Mouse (Mus musculus): Measurements from ENCODE around the gene Gm28308. TPM values are rescaled to one million over a fixed set of nuclear protein-coding genes. Genes with fewer than 3 reads are reported as not detected.

Gene Gm28308
- polyA plus RNA-seq, 1 experiment from 2014 or later = not detected

DNA sequence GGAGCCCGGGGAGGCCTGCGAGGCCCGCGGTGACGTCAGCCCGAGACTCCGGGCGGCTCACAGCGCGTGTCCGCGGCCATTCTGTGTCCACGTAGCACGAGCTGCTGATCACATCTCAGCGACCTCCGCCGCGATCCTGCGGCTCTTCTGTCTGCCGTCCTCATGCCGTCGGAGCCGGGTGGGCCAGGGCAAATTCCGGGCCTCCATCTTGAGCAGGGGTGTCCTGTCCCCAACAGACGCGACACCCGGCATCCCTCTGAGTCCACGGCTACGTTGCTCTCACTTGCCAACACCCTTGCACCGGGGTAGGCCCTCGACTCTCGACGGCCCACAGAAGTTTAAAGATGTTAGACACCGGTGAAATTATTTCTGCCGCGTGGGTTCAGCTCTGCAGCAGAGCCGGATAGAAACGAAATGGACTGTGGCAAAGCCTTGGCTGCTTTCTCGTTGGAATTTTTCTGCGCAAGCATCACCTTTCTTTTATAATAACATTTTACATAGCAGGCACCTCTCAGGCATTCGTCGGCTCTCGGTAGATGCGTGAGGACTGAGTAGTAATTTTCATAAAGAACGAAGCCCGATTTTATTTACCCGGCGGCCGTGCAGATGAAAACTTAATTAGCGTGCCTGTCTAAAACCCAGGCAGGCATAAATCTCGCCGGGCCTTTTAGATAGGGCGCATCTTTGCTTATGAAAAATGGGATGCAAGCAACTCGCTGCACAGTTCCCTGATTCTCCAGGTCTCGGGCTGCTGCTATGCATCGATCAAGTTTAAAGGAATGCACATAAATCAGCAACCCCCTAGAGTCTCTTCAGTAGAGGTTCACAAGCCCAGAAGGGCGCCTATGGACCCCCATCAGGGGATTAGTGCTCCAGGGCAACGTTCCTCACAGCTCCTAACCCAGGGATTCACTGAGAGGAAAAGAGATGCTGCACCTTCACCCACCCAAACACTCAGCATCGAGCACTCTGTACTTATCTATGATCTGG is 40.7 kb upstream of the Gm28308 start:
- Histone ChIP-seq H3K9ac (ENCODE audit: low read length) (0 out of 2 replicates have a peak overlapping the region, but pooled peaks have one; percentile 30), H3K9me3 (ENCODE audit: control insufficient read depth, low read length) (no peaks in the 10 kb centered on the region), H3K27ac (ENCODE audit: low read depth) (no peak overlapping the region), H3K4me2 (ENCODE audit: low read length) (peak overlapping the region; percentile 32), H3K4me1 (replicated peaks; ENCODE audit: control insufficient read depth, insufficient read depth, low read length) (0 out of 2 replicates have a peak, but pooled peaks cover 4% of the 10 kb centered on the region), H3K4me3 (ENCODE audit: low read depth, low read length) (peak overlapping the region; percentile 16; the same call in 1 of the 2 replicates), H3K27me3 (replicated peaks; ENCODE audit: control insufficient read depth, insufficient read depth, low read length) (peaks cover 97% of the 10 kb centered on the region), H3K36me3 (ENCODE audit: control insufficient read depth, insufficient read depth, low read length) (no peaks in the 10 kb centered on the region)
- DNase-seq (ENCODE audit: low spot score) (peak; percentile 84), ATAC-seq (replicated peaks; ENCODE audit: low FRiP score, low TSS enrichment, low read depth) (no peak)
- 2% methylated on average over 59 of the region's 59 CpGs for WGBS

DNA sequence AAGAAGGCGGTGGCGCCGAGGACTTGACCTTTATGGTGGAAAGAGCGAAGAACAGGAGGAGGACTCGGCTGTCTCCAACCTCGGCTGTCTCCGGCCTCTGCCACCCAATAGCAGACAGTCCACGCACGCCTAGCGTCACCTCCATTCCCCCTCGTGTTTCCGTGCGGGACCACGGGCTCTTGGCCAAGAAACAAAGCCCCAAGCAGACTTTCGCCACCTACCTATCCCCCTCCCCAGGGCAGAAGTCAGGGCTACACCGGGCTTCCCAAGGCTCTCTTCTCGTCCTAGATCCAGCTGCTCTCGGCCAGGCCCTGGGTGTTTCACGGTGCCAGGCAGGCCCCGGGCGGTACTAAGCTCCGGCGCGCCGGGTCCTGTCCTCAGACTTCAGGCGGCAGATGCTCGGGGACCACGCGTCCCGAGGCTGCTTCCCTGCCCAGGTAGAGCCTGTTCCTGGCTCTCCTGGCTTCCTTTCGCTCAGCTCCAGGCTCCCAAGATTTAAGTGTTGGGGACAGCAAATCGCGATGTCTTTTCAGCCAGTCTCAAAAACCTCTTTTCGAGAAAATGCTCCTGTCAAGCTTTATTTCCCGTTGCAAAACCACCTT is 39.7 kb upstream of the Gm28308 start:
- DNase-seq (ENCODE audit: low spot score) = peak; percentile 77

DNA sequence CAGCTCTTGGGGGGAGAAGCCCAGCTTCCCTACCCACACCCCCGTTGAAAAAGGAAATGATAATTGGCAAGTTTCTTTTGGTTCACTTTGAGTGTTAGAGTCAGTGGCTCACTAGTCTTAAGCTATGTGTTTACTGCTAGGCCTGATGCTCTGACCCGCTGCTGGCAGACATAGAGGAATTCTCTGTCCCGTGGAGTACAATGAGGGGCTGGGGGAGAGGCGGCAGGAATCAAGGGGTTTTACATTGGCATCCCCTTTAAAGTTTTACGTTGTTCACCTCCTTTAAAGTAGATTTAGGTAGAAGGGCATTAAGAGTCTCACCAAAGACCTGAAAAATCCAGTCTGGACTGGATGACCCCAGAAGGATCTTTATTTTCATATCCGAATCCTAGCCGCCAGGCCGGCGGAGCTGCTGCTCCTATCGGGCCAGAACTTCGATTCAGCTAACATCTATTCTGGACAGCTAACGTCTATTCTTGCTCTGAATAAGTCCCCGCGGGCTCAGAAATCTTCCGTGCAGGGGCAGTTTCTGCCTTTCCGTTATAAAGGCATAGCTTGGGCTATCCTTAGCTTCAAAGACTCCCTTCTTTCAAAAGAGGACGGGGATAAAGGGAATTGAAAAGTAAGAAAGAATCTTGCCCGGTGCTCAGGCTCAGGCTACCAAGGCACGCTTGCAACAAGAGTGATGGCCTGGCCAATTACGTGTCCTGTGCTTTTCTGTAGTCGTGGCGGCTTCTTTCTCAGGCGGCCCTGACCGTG is 39.1 kb upstream of the Gm28308 start:
- Histone ChIP-seq H3K9ac (ENCODE audit: low read length) (no peak overlapping the region), H3K4me2 (ENCODE audit: low read length) (peak overlapping the region; percentile 32; the same call in 1 of the 2 replicates), H3K27me3 (replicated peaks; ENCODE audit: control insufficient read depth, insufficient read depth, low read length) (peaks cover 97% of the 10 kb centered on the region), H3K36me3 (ENCODE audit: control insufficient read depth, insufficient read depth, low read length) (no peaks in the 10 kb centered on the region), H3K27ac (ENCODE audit: low read depth) (no peak overlapping the region), H3K4me1 (replicated peaks; ENCODE audit: control insufficient read depth, insufficient read depth, low read length) (0 out of 2 replicates have a peak, but pooled peaks cover 4% of the 10 kb centered on the region), H3K4me3 (ENCODE audit: low read depth, low read length) (0 out of 2 replicates have a peak overlapping the region, but pooled peaks have one; percentile 16), H3K9me3 (ENCODE audit: control insufficient read depth, low read length) (no peaks in the 10 kb centered on the region)
- DNase-seq (ENCODE audit: low spot score) = no peak
- 3% methylated on average over 24 of the region's 24 CpGs for WGBS
- ATAC-seq (replicated peaks; ENCODE audit: low FRiP score, low TSS enrichment, low read depth) = no peak

More for the DNA sequence above, 39.7 kb upstream of the Gm28308 start:
- Histone ChIP-seq H3K4me3 (ENCODE audit: low read depth, low read length) (peak overlapping the region; percentile 16), H3K4me2 (ENCODE audit: low read length) (peak overlapping the region; percentile 32), H3K9me3 (ENCODE audit: control insufficient read depth, low read length) (no peaks in the 10 kb centered on the region), H3K9ac (ENCODE audit: low read length) (peak overlapping the region; percentile 30; the same call in 1 of the 2 replicates), H3K36me3 (ENCODE audit: control insufficient read depth, insufficient read depth, low read length) (no peaks in the 10 kb centered on the region), H3K27me3 (replicated peaks; ENCODE audit: control insufficient read depth, insufficient read depth, low read length) (peaks cover 97% of the 10 kb centered on the region), H3K4me1 (replicated peaks; ENCODE audit: control insufficient read depth, insufficient read depth, low read length) (0 out of 2 replicates have a peak, but pooled peaks cover 4% of the 10 kb centered on the region), H3K27ac (ENCODE audit: low read depth) (no peak overlapping the region)
- under 1% methylated on average over 35 of the region's 35 CpGs for WGBS
- ATAC-seq (replicated peaks; ENCODE audit: low FRiP score, low TSS enrichment, low read depth) = no peak

DNA sequence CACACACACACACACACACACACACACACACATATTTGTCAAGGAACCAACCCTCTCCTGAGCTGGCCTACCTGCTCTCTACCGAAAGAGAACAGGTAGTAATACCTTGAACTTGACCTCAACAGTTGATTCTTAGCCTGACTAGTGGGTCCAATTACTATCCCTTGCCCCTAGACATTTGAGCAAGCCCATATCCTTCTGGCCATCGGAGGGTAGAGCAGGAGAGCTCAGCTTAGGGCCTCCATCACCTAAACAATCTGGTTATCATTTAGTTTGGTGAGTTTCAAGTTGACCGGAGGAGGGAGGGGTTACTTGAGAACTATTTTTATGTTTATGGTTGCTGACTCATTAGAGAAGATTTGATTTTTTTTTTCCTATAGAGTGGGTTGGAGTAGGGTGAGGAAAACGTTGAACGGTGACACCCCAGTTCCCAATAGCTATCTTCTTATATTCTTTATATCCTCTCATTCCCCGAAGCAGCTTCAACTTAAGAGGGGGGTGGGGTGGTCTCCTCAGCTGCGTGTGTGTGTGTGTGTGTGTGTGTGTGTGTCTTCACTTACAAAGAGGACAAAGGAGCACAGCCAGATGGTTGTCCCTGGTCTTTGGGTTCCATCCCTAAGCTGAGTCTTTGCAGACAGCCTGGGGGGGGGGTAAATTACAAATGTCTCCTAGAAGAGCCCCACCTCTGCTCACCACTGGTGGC is 38.2 kb upstream of the Gm28308 start:
- DNase-seq (ENCODE audit: low spot score) (no peak), ATAC-seq (replicated peaks; ENCODE audit: low FRiP score, low TSS enrichment, low read depth) (no peak)
- Histone ChIP-seq H3K4me1 (replicated peaks; ENCODE audit: control insufficient read depth, insufficient read depth, low read length) (0 out of 2 replicates have a peak, but pooled peaks cover 4% of the 10 kb centered on the region), H3K4me3 (ENCODE audit: low read depth, low read length) (no peak overlapping the region), H3K27me3 (replicated peaks; ENCODE audit: control insufficient read depth, insufficient read depth, low read length) (peaks cover 97% of the 10 kb centered on the region), H3K4me2 (ENCODE audit: low read length) (no peak overlapping the region), H3K36me3 (ENCODE audit: control insufficient read depth, insufficient read depth, low read length) (no peaks in the 10 kb centered on the region), H3K9ac (ENCODE audit: low read length) (no peak overlapping the region), H3K9me3 (ENCODE audit: control insufficient read depth, low read length) (no peaks in the 10 kb centered on the region), H3K27ac (ENCODE audit: low read depth) (no peak overlapping the region)
- WGBS = 14% methylated on average over 7 of the region's 7 CpGs

DNA sequence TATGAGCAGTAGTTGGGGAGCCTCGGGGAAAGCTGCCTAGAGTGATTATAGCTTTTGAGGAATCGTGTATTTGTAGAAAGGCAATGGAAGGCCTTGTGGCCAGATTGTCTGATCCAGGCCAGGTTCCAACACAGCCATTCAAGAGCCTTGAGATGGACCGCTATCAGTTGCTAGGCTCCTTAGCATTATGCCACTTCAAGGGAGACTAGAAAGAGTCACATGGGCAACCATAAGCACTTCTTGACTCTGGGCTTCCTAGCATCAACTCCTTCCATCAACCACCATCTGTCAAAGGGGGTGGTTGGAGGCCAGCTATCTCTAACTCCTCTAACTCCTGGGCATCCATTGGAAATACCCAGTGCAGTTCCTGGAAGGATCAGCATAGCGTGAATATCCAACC is 36.7 kb upstream of the Gm28308 start:
- Histone ChIP-seq H3K4me1 (replicated peaks; ENCODE audit: control insufficient read depth, insufficient read depth, low read length) (0 out of 2 replicates have a peak, but pooled peaks cover 4% of the 10 kb centered on the region), H3K4me3 (ENCODE audit: low read depth, low read length) (no peak overlapping the region; the same call in 1 of the 2 replicates), H3K27me3 (replicated peaks; ENCODE audit: control insufficient read depth, insufficient read depth, low read length) (peaks cover 97% of the 10 kb centered on the region), H3K9ac (ENCODE audit: low read length) (no peak overlapping the region), H3K4me2 (ENCODE audit: low read length) (peak overlapping the region; percentile 27), H3K9me3 (ENCODE audit: control insufficient read depth, low read length) (no peaks in the 10 kb centered on the region), H3K36me3 (ENCODE audit: control insufficient read depth, insufficient read depth, low read length) (no peaks in the 10 kb centered on the region), H3K27ac (ENCODE audit: low read depth) (no peak overlapping the region)
- no peak for ATAC-seq (replicated peaks; ENCODE audit: low FRiP score, low TSS enrichment, low read depth)
- 4% methylated on average over 4 of the region's 4 CpGs for WGBS
- no peak for DNase-seq (ENCODE audit: low spot score)

DNA sequence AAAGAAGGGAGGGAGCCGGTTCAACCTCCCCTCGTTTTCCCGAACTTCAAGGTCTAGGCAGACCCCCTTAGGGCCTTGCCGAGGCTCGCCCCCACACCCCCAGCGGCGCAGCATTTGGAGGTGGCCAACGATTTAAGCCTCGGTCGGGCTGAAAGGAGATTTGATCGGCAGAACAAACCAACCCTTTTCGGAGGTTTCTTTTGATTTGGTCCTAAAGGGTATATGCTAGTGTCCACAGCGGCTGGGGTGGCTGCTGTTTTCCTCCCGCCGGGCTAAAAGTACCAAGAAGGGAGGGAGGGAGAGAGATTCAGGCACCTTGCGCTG is 36.2 kb upstream of the Gm28308 start:
- Histone ChIP-seq H3K4me3 (ENCODE audit: low read depth, low read length) (peak overlapping the region; percentile 20; the same call in 1 of the 2 replicates), H3K27me3 (replicated peaks; ENCODE audit: control insufficient read depth, insufficient read depth, low read length) (peaks cover 97% of the 10 kb centered on the region), H3K27ac (ENCODE audit: low read depth) (no peak overlapping the region; the same call in 1 of the 2 replicates), H3K36me3 (ENCODE audit: control insufficient read depth, insufficient read depth, low read length) (no peaks in the 10 kb centered on the region), H3K9ac (ENCODE audit: low read length) (no peak overlapping the region), H3K4me1 (replicated peaks; ENCODE audit: control insufficient read depth, insufficient read depth, low read length) (0 out of 2 replicates have a peak, but pooled peaks cover 4% of the 10 kb centered on the region), H3K4me2 (ENCODE audit: low read length) (peak overlapping the region; percentile 27), H3K9me3 (ENCODE audit: control insufficient read depth, low read length) (no peaks in the 10 kb centered on the region)
- no peak for ATAC-seq (replicated peaks; ENCODE audit: low FRiP score, low TSS enrichment, low read depth)
- no peak for DNase-seq (ENCODE audit: low spot score)
- WGBS = 1% methylated on average over 16 of the region's 16 CpGs

DNA sequence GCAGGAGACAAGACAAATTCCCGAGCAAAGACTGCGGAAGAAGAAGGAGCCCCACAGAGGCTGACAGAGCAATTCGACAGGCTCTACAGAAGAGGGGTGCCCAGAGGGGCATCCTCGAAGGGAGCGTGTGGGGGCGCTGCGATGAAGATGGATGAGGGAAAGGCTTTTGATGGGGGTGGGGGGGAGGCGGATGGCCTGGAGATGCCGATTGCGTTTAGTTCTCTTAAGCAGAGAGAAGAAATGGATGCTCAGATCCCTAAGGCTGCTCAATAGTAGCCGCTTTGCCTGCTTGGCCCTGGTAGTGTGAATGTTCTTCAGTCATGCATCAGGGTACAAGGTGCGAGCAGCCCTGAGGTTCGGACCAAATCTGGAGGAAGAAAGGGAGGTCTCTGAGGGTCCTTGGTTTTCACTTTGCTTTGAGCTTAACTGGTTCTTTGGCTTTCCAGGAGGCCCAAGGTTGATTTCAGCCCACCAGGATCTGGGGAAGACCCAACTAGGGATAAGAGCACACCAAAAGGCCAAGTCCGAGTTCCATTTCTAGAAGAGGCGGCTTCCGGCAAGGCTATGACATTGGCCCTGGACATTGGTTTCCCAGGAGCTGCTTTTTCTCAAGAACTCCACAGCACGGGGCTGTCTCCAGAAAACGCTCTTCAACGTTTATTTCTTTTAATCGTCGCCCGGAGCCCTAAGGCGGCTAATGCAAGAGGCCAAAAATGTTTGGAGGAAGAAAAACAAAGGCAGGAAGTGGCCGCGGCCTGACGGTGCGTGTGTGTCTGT is 35.7 kb upstream of the Gm28308 start:
- DNase-seq (ENCODE audit: low spot score) (no peak), ATAC-seq (replicated peaks; ENCODE audit: low FRiP score, low TSS enrichment, low read depth) (no peak)
- Histone ChIP-seq H3K27ac (ENCODE audit: low read depth) (peak overlapping the region; percentile 54), H3K9me3 (ENCODE audit: control insufficient read depth, low read length) (no peaks in the 10 kb centered on the region), H3K9ac (ENCODE audit: low read length) (peak overlapping the region; percentile 17; the same call in 1 of the 2 replicates), H3K4me3 (ENCODE audit: low read depth, low read length) (peak overlapping the region; percentile 20), H3K4me1 (replicated peaks; ENCODE audit: control insufficient read depth, insufficient read depth, low read length) (0 out of 2 replicates have a peak, but pooled peaks cover 4% of the 10 kb centered on the region), H3K36me3 (ENCODE audit: control insufficient read depth, insufficient read depth, low read length) (no peaks in the 10 kb centered on the region), H3K4me2 (ENCODE audit: low read length) (peak overlapping the region; percentile 27), H3K27me3 (replicated peaks; ENCODE audit: control insufficient read depth, insufficient read depth, low read length) (peaks cover 98% of the 10 kb centered on the region)
- 2% methylated on average over 27 of the region's 27 CpGs for WGBS

Measured in intestine, embryonic 14.5 days (tissue).